Comparison of ENCODE assay signal across 26 mouse cellular contexts in genomic region chr11:57956909-57957308, GRCm38 (mm10). TPM values are rescaled to one million over a fixed set of nuclear protein-coding genes. Genes with fewer than 3 reads are reported as not detected.
DNase-seq lines count a peak whose midpoint lies in the region; ATAC-seq and TF ChIP-seq lines count a peak whose summit lies in the region.
"Had no signal": no experiment of that assay in that cellular context is flagged by ENCODE, and none has a peak within 500 bp of the region (broad histone marks: within the 10 kb centered on the region; RNA-seq: fewer than 3 reads in every experiment).

No protein-coding gene starts in this region.

- no peaks in the 10 kb centered on the region for H3K9me3 ChIP-seq in heart, embryonic 10.5 days
- no peaks in the 10 kb centered on the region for H3K9me3 ChIP-seq in liver, embryonic 13.5 days (replicated peaks)
- no peaks in the 10 kb centered on the region for H3K9me3 ChIP-seq in liver, postnatal 0 days (ENCODE audit: low read length)
- H3K9me3 ChIP-seq in liver, embryonic 15.5 days (replicated peaks), result no peaks in the 10 kb centered on the region
- no peaks in the 10 kb centered on the region for H3K9me3 ChIP-seq in hindbrain, embryonic 13.5 days
- H3K9me3 ChIP-seq: embryonic facial prominence, embryonic 12.5 days; embryonic facial prominence, embryonic 15.5 days; heart, embryonic 13.5 days; hindbrain, embryonic 15.5 days had no signal

- WGBS in heart, embryonic 10.5 days, result 88% methylated on average over 9 of the region's 9 CpGs
- 76% methylated on average over 9 of the region's 9 CpGs for WGBS in liver, embryonic 13.5 days (ENCODE audit: insufficient replicate concordance)
- WGBS in liver, postnatal 0 days (ENCODE audit: insufficient replicate concordance), result 85% methylated on average over 9 of the region's 9 CpGs
- 77% methylated on average over 9 of the region's 9 CpGs for WGBS in liver, embryonic 15.5 days (ENCODE audit: insufficient replicate concordance)
- WGBS in hindbrain, embryonic 13.5 days, result 88% methylated on average over 9 of the region's 9 CpGs

- peak overlapping the region; percentile 9; the same call in 1 of the 2 replicates for H3K27ac ChIP-seq in heart, embryonic 10.5 days
- peak overlapping the region; percentile 97 for H3K27ac ChIP-seq in liver, embryonic 13.5 days
- no peak overlapping the region for H3K27ac ChIP-seq in liver, postnatal 0 days (ENCODE audit: low read depth)
- peak overlapping the region; percentile 88 for H3K27ac ChIP-seq in liver, embryonic 15.5 days (replicated peaks)
- no peak overlapping the region for H3K27ac ChIP-seq in hindbrain, embryonic 13.5 days
- H3K27ac ChIP-seq: embryonic facial prominence, embryonic 12.5 days; embryonic facial prominence, embryonic 15.5 days; heart, embryonic 13.5 days; hindbrain, embryonic 15.5 days had no signal

- no peak for DNase-seq in heart, embryonic 10.5 days (ENCODE audit: low spot score)
- DNase-seq in heart, adult 8-10 months (ENCODE audit: low spot score), result no peak
- DNase-seq in liver, embryonic 13.5 days, result no peak
- no peak for DNase-seq in liver, postnatal 0 days
- peak; percentile 88 for DNase-seq in WW6 (ENCODE audit: low read depth, low spot score)
- DNase-seq: adrenal gland, postnatal 10 days; adrenal gland, postnatal 36 days; cerebellum, adult 2 months; cerebellum, adult 9-11 months; cerebellum, postnatal 25 days; forebrain, postnatal 0 days; gastrocnemius, postnatal 10 days; gastrocnemius, postnatal 36 days; heart, adult 11 months; heart, postnatal 14 days; heart, postnatal 4 days had no signal

- peaks cover 16% of the 10 kb centered on the region for H3K4me1 ChIP-seq in heart, embryonic 10.5 days
- H3K4me1 ChIP-seq in liver, embryonic 13.5 days (replicated peaks), result peaks cover 99% of the 10 kb centered on the region
- H3K4me1 ChIP-seq in liver, postnatal 0 days (ENCODE audit: insufficient read depth), result peaks cover 72% of the 10 kb centered on the region
- peaks cover 99% of the 10 kb centered on the region for H3K4me1 ChIP-seq in liver, embryonic 15.5 days (replicated peaks)
- peaks cover 3% of the 10 kb centered on the region; the same call in 1 of the 2 replicates for H3K4me1 ChIP-seq in hindbrain, embryonic 13.5 days (replicated peaks)
- H3K4me1 ChIP-seq: embryonic facial prominence, embryonic 12.5 days; embryonic facial prominence, embryonic 15.5 days had no signal

- ATAC-seq in liver, embryonic 13.5 days (ENCODE audit: low read depth), result no peak
- no peak for ATAC-seq in liver, postnatal 0 days
- no peak for ATAC-seq in liver, embryonic 15.5 days (ENCODE audit: insufficient read depth)
- ATAC-seq in hindbrain, embryonic 13.5 days (ENCODE audit: low FRiP score), result no peak
- no peak for ATAC-seq in granulocyte monocyte progenitor cell, adult 5-6 weeks (replicated peaks; ENCODE audit: poor library complexity, severe bottlenecking)
- ATAC-seq: activated CD4-positive, CD25-positive, alpha-beta regulatory T cell, adult 4 months; forebrain, embryonic 14.5 days; forebrain, postnatal 0 days; intestine, postnatal 0 days had no signal

- H3K9ac ChIP-seq in liver, embryonic 13.5 days, result no peak overlapping the region
- no peak overlapping the region for H3K9ac ChIP-seq in liver, postnatal 0 days (replicated peaks)
- no peak overlapping the region for H3K9ac ChIP-seq in liver, embryonic 15.5 days
- no peak overlapping the region for H3K9ac ChIP-seq in hindbrain, embryonic 13.5 days
- H3K9ac ChIP-seq: embryonic facial prominence, embryonic 12.5 days; embryonic facial prominence, embryonic 15.5 days; forebrain, postnatal 0 days; heart, embryonic 13.5 days; hindbrain, embryonic 15.5 days had no signal

- no peak overlapping the region for H3K4me3 ChIP-seq in heart, embryonic 10.5 days
- no peak overlapping the region for H3K4me3 ChIP-seq in liver, embryonic 13.5 days (replicated peaks)
- no peak overlapping the region for H3K4me3 ChIP-seq in liver, postnatal 0 days (ENCODE audit: low read depth, low read length)
- H3K4me3 ChIP-seq in liver, embryonic 15.5 days (replicated peaks), result no peak overlapping the region
- no peak overlapping the region for H3K4me3 ChIP-seq in hindbrain, embryonic 13.5 days
- H3K4me3 ChIP-seq: embryonic facial prominence, embryonic 12.5 days; embryonic facial prominence, embryonic 15.5 days; heart, embryonic 13.5 days; hindbrain, embryonic 15.5 days had no signal

- no peak overlapping the region for H3K4me2 ChIP-seq in liver, embryonic 13.5 days
- no peak overlapping the region for H3K4me2 ChIP-seq in liver, postnatal 0 days (ENCODE audit: low read depth, low read length)
- no peak overlapping the region for H3K4me2 ChIP-seq in liver, embryonic 15.5 days
- no peak overlapping the region for H3K4me2 ChIP-seq in hindbrain, embryonic 13.5 days
- H3K4me2 ChIP-seq: embryonic facial prominence, embryonic 12.5 days; embryonic facial prominence, embryonic 15.5 days; heart, embryonic 13.5 days; hindbrain, embryonic 15.5 days had no signal

- no peaks in the 10 kb centered on the region for H3K36me3 ChIP-seq in heart, embryonic 10.5 days
- H3K36me3 ChIP-seq in liver, embryonic 13.5 days, result no peaks in the 10 kb centered on the region
- no peaks in the 10 kb centered on the region for H3K36me3 ChIP-seq in liver, postnatal 0 days (replicated peaks; ENCODE audit: insufficient read depth, low read length)
- no peaks in the 10 kb centered on the region for H3K36me3 ChIP-seq in liver, embryonic 15.5 days (replicated peaks)
- no peaks in the 10 kb centered on the region for H3K36me3 ChIP-seq in hindbrain, embryonic 13.5 days
- H3K36me3 ChIP-seq: embryonic facial prominence, embryonic 12.5 days; embryonic facial prominence, embryonic 15.5 days; heart, embryonic 13.5 days; hindbrain, embryonic 15.5 days had no signal

- no peak for TF ChIP-seq CTCF in liver, postnatal 0 days (IDR thresholded peaks at IDR 0.05; ENCODE audit: low read depth)

- TF ChIP-seq EP300 in liver, postnatal 0 days (IDR thresholded peaks at IDR 0.05; ENCODE audit: low read depth), result no peak

- H3K27me3 ChIP-seq in heart, embryonic 10.5 days (ENCODE audit: insufficient read depth, poor library complexity, severe bottlenecking), result no peaks in the 10 kb centered on the region
- H3K27me3 ChIP-seq in liver, embryonic 13.5 days, result no peaks in the 10 kb centered on the region
- no peaks in the 10 kb centered on the region for H3K27me3 ChIP-seq in liver, postnatal 0 days (ENCODE audit: insufficient read depth, low read length)
- no peaks in the 10 kb centered on the region for H3K27me3 ChIP-seq in liver, embryonic 15.5 days
- no peaks in the 10 kb centered on the region for H3K27me3 ChIP-seq in hindbrain, embryonic 13.5 days
- H3K27me3 ChIP-seq: embryonic facial prominence, embryonic 12.5 days; embryonic facial prominence, embryonic 15.5 days; heart, embryonic 13.5 days; hindbrain, embryonic 15.5 days had no signal

RNA-seq across cellular contexts. Expression of gene Larp1, which starts 52.0 kb away (rescaled TPM):
- 18.3 and 21.8 TPM in 2 replicates for polyA plus RNA-seq in heart, embryonic 10.5 days (2016; fragmentation: Nextera tagmentation; extraction: Ambion mirVana)
- total RNA-seq in heart, adult 8-10 months (2022), result 10 to 100 TPM; 61.6 to 70.0 (median 65.1) TPM
- polyA plus RNA-seq in liver, embryonic 13.5 days (2015; fragmentation: Nextera tagmentation; extraction: Ambion mirVana), result 19.9 and 21.6 TPM in 2 replicates
- 10.8 and 11.0 TPM in 2 replicates for polyA plus RNA-seq in liver, postnatal 0 days (2015; fragmentation: Nextera tagmentation; extraction: Ambion mirVana)
- 17.3 and 19.8 TPM in 2 replicates for polyA plus RNA-seq in liver, embryonic 15.5 days (2015; fragmentation: Nextera tagmentation; extraction: Ambion mirVana)
- 16.4 and 17.4 TPM in 2 replicates for polyA plus RNA-seq in hindbrain, embryonic 13.5 days (2015; fragmentation: Nextera tagmentation; extraction: Ambion mirVana)
- 140 and 152 TPM in 2 replicates for total RNA-seq in granulocyte monocyte progenitor cell, adult 5-6 weeks (2014; fragmentation: Nextera tagmentation)
- total RNA-seq in granulocyte monocyte progenitor cell, adult 5-6 weeks (2017), result 57.4 and 70.4 TPM in 2 replicates

Comparison
In these comparisons a context has a peak if more than half of its experiments do, and no peak if none do; other contexts are left out.
1. H3K27ac ChIP-seq: peak in heart, embryonic 10.5 days (single experiment), liver, embryonic 13.5 days (single experiment) and liver, embryonic 15.5 days (single experiment); none in liver, postnatal 0 days (single experiment) and hindbrain, embryonic 13.5 days (single experiment).